Mouse (Mus musculus) bone marrow, adult 2 months (tissue): ENCODE results near the gene Syce2. TPM values are rescaled to one million over a fixed set of nuclear protein-coding genes. Genes with fewer than 3 reads are reported as not detected.

Experiments used
- H3K27ac ChIP-seq: fragments of 200-500 bp; 2 replicates; pipeline ENCODE4 v1.5.1; 2012; ENCODE audit warnings: low read depth, mild to moderate bottlenecking, control low read depth, inconsistent platforms, low read length; ENCODE audit not compliant: control insufficient read depth, poor library complexity, insufficient read depth
- H3K4me1 ChIP-seq: fragments of 200-500 bp; 2 replicates; pipeline ENCODE4 v1.6.1; 2011; ENCODE audit warnings: low read length; ENCODE audit not compliant: control insufficient read depth, insufficient read depth
- H3K4me3 ChIP-seq: fragments of 200-500 bp; replicated peaks from 2 replicates; pipeline ENCODE3; 2011; ENCODE audit warnings: mild to moderate bottlenecking, low read depth, low read length, control low read depth; ENCODE audit not compliant: control insufficient read depth
- CTCF ChIP-seq: fragments of 200-500 bp; IDR thresholded peaks from 2 replicates; pipeline ENCODE4 v1.5.1; 2011; ENCODE audit warnings: low read length, control low read depth; ENCODE audit not compliant: control insufficient read depth, insufficient read depth
- POLR2A ChIP-seq: fragments of 200-500 bp; IDR thresholded peaks from 2 replicates; pipeline ENCODE4 v1.6.1; 2011; ENCODE audit warnings: low read depth, mild to moderate bottlenecking, control low read depth, low read length, borderline replicate concordance; ENCODE audit not compliant: control insufficient read depth
- WGBS: fragments of 180-500 bp; shearing (Covaris S2); methylation state at CpG from one replicate; pipeline ENCODE4 v1.1.7; 2018; 5-methylcytosine and 5-hydroxymethylcytosine counted together
- polyA plus RNA-seq: library from polyadenylated mRNA; stranded (reverse); fragments of >200 nt; gene quantifications from 2 replicates; pipeline ENCODE4 v1.2.4, GENCODE M21; 2011; ENCODE audit warnings: low replicate concordance; ENCODE audit not compliant: missing spikeins, insufficient read depth, insufficient read length

Syce2 gene
- polyA plus RNA-seq, 1 experiment = 36.7 TPM

DNA sequence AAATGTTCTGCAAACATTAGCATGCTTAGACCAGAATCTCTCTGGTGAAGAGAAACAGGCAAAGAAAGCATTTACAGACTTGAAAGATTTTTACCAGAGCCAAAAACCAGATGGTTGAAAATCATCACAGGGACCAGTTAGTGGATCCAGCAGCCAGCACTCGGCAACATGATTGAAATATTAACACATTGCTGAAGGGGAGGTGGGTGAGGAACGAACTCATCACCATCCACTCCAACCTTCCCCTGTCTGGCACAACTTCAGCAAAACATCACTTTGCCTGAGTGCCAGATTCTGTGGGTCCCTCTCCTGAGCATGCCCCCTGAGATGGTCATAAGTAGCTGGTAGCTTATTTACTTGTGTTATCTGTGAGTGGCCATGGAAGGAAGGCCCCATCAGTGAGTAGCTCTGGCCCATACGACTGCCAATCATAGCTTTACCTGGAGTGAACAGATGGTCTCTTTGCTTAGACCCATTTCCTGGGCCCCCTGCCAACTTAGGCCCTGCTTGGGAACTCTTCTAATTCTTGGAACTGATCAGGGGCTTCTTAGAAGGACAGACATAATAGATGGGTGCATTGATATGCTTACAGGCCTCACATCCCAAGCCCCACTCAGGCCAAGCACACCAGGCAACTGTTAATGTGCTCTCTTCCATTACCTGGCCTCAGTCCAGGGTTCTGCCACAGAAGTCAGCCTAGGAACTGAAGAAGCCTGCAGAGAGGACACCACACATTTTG lies 5.6 kb downstream of the Syce2 start:
- H3K4me1 ChIP-seq = no peaks in the 10 kb centered on the region
- no peak overlapping the region for H3K4me3 ChIP-seq
- TF ChIP-seq CTCF (no peak), POLR2A (no peak)
- H3K27ac ChIP-seq = no peak overlapping the region
- WGBS = 69% methylated on average over 3 of the region's 3 CpGs

DNA sequence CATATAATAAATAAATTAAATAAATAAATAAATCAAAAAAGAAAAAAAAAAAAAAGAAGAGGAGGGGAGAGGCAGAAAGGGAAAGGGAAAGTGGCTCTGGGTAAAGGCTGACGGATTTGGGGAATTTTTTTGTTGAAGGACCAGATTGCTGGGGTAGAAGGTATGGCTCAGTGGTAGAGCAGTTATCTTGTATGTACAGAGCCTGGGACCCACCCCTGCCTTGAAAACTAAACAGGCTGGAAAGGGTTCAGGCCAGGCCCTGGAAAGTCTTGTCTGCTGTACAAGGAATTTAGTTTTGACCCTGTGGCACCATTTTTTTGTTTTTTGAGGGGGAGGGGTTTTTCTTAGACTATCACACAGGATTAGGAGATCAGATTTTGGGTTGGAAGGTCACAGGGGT lies 7.0 kb downstream of the Syce2 start:
- TF ChIP-seq POLR2A = no peak
- TF ChIP-seq CTCF = no peak
- no peak overlapping the region for H3K27ac ChIP-seq
- H3K4me1 ChIP-seq = no peaks in the 10 kb centered on the region
- WGBS = 65% methylated on average over 1 of the region's 1 CpGs
- H3K4me3 ChIP-seq = no peak overlapping the region

DNA sequence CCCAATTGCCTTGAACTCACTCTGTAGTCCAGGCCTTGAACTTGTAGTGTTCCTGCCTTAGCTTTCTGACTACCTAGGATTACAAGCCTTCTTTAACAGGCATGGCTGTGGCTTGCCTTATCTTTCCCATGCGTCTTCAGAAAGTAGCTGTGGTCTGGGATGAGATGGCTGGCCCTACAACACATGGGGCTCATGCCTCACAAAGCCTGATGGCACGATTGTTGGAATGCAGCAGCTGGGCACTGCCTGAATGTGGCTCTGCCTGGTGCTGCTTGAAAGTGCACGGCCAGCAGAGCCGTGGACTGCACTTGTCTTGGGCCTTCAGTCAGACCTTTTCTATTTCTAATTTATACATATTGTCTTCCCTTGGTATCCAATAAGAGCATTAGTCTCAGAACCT lies 12.8 kb downstream of the Syce2 start:
- Histone ChIP-seq H3K4me1 (no peaks in the 10 kb centered on the region; the same call in 1 of the 2 replicates), H3K27ac (no peak overlapping the region), H3K4me3 (no peak overlapping the region)
- no peak for TF ChIP-seq CTCF
- TF ChIP-seq POLR2A = no peak
- WGBS = 75% methylated on average over 4 of the region's 4 CpGs

DNA sequence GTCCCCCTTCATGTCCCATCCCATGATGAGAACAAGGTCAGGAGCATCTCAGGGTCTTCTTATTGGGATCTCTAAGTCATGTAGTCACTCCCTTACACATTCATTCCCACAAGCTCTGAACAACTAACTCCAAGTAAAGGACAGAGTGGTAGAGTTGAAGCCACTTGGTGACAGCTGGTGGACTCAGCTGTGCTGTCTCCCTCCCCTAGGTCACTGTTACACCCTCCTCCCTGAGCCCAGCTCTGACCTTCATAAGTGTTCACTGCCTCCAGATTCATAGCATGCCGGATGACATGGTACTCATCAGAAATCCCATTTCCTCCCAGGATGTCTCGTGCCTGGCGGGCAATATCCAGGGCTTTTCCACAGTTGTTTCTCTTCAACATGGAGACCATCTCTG lies 16.4 kb downstream of the Syce2 start:
- no peak overlapping the region for H3K27ac ChIP-seq
- no peak overlapping the region for H3K4me3 ChIP-seq
- peaks cover 2% of the 10 kb centered on the region; the same call in 1 of the 2 replicates for H3K4me1 ChIP-seq
- 92% methylated on average over 3 of the region's 3 CpGs for WGBS
- TF ChIP-seq CTCF (no peak), POLR2A (no peak)

DNA sequence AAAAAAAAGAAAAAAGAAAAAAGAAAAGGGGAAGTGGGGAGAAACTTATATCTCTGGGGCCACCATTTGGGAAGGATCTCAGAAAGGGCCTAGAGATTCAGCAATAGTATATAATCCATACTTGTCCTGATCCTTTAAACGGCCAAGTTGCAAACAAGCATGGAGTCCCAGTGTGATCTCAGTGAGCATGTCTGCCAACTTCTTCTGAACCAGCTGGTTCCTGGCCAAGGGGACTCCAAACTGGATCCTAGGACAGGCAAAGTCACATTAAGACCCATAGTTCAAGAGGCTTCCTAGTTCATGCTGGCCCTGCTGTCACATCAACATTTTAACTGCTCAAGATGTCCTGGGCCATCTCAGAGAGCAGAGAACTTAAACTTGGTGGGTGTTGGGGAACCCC lies 17.2 kb downstream of the Syce2 start:
- Histone ChIP-seq H3K27ac (no peak overlapping the region), H3K4me3 (no peak overlapping the region), H3K4me1 (peaks cover 2% of the 10 kb centered on the region; the same call in 1 of the 2 replicates)
- WGBS = 87% methylated on average over 1 of the region's 1 CpGs
- TF ChIP-seq POLR2A (no peak), CTCF (no peak)

DNA sequence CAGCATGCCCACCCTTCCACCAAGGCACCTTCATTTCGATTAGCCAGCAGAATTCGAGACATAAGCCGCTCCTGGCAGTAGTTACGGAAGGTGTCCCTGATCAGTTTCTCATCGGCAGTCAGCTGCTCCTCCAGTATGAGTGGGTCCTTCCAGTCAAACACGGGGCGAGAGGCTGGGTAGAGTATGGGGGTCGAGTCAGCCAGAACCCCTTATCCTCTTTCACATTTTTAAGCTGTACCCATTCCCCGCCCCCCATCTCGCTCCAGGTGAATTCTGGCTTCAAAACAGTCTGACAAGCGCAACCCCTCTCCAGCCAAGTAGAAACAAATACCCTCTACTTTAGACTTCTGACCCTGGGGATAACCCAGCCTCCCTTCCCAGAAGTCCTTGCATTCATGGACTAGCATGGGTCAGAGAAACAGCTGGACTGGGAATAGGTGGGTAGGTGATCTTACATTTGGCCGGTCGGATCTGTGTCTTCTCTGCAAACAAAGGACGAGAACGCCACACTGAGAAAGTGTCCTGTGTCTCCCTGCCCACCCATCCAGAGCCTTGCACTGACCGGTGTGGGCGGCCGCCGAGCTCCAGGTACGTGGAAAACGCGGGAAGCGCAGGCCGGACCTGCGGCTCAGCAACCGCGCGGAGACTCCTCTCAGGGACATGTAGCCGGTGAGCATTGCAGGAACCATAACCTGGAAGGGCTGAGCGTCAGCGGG lies 21.2 kb downstream of the Syce2 start:
- no peak for TF ChIP-seq CTCF
- TF ChIP-seq POLR2A = peak; percentile 46; the same call in 1 of the 2 replicates
- Histone ChIP-seq H3K4me1 (peaks cover 2% of the 10 kb centered on the region; the same call in 1 of the 2 replicates), H3K4me3 (peak overlapping the region; percentile 76), H3K27ac (peak overlapping the region; percentile 23; the same call in 1 of the 2 replicates)
- WGBS = 19% methylated on average over 31 of the region's 31 CpGs

DNA sequence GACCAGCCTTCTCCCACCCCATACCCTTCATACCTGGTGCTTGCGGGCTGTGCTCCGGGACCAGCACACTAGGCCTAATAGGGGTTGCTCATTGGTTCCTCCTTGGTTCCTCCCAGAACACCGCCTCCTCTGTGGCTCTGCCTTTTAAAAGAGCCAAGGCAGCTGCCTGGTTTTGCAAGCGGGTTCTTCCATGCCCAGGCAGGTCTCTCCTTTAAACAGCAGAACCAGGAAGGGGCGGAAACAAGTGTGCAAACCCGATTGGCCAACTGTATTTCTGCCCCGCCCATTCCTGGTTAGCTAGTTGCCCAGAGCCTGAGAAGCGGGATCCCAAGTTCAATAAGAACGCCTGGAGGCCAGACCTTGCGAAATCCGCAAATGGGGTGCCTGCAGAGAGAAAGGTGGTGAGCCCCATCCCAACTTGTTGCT lies 21.8 kb downstream of the Syce2 start, which contains the start of gene Gcdh:
Gene Gcdh, minus strand, starts transcription at position 213 of the 426 bp plus-strand sequence.
- under 1% methylated on average over 11 of the region's 11 CpGs for WGBS
- TF ChIP-seq CTCF (no peak), POLR2A (no peak)
- H3K27ac ChIP-seq = peak within 1 kb of the TSS; percentile 23; the same call in 1 of the 2 replicates
- peaks cover 2% of the 10 kb centered on the region; the same call in 1 of the 2 replicates for H3K4me1 ChIP-seq
- H3K4me3 ChIP-seq = peak within 1 kb of the TSS; percentile 76

DNA sequence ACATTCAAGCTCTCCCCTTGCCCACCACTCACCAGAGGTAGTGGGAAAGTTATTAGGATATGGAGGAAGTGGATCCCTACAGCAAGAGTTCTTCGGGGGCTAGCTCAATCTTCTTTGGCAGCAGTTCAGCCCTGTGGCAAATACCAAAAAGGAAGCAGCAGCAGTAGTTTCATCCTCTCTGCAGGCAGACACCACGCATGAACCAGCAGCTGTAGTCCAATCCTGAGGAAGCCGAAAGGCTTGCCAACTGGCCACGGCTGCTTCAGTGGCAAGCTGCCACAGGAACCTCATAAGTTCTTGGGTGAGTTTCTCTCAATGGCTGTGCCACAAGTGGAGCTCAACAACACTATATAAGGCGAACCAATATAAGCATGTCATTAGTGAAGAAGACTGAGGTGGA lies 24.1 kb downstream of the Syce2 start:
- no peak overlapping the region for H3K27ac ChIP-seq
- 71% methylated on average over 5 of the region's 5 CpGs for WGBS
- TF ChIP-seq POLR2A (no peak), CTCF (no peak)
- no peak overlapping the region for H3K4me3 ChIP-seq
- peaks cover 6% of the 10 kb centered on the region; the same call in 1 of the 2 replicates for H3K4me1 ChIP-seq

DNA sequence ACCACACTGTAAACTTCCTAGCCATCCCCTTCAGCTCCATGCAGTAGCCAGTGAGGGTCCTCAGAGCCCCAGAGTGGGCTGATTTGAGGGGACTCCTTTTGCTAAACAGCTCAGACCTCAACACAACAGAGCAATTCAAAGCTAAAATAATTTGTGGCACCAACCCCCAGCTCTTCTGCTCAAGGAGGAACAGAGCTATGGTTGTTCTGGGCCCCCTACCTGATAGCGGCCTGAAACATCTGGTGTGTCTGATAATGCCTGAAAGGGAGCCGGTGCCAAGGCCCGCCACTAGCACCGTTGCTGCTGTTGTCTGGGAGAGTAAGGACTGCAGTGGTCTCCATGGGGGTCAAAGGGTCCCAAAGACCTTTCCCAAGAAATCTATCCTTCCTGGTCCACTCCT lies 29.2 kb downstream of the Syce2 start:
- H3K4me3 ChIP-seq = no peak overlapping the region
- H3K4me1 ChIP-seq = peaks cover 6% of the 10 kb centered on the region; the same call in 1 of the 2 replicates
- 49% methylated on average over 4 of the region's 4 CpGs for WGBS
- TF ChIP-seq CTCF = no peak
- no peak for TF ChIP-seq POLR2A
- H3K27ac ChIP-seq = peak overlapping the region; percentile 63
